Mouse (Mus musculus) ES-E14 (cell line): ENCODE measurements around the gene Cdc34b.

Experiments
- CHD2 ChIP-seq: IDR thresholded peaks from 2 replicates; pipeline ENCODE4 v1.6.1; 2014; ENCODE audit warnings: mild to moderate bottlenecking, low read depth, low read length, inconsistent platforms
- HCFC1 ChIP-seq: IDR thresholded peaks from 2 replicates; pipeline ENCODE4 v1.6.1; 2012; ENCODE audit warnings: low read length, inconsistent platforms, borderline replicate concordance; ENCODE audit not compliant: insufficient read depth
- MAFK ChIP-seq: IDR thresholded peaks from 2 replicates; pipeline ENCODE4 v1.6.1; 2014; ENCODE audit warnings: mild to moderate bottlenecking, low read depth, low read length, inconsistent platforms; ENCODE audit not compliant: insufficient read depth
- ZC3H11A ChIP-seq: IDR thresholded peaks from 2 replicates; pipeline ENCODE4 v1.6.1; 2012; ENCODE audit warnings: low read depth, mild to moderate bottlenecking, inconsistent platforms, low read length, borderline replicate concordance
- ZNF384 ChIP-seq: IDR thresholded peaks from 2 replicates; pipeline ENCODE4 v1.6.1; 2012; ENCODE audit warnings: low read depth, low read length, inconsistent platforms

DNA sequence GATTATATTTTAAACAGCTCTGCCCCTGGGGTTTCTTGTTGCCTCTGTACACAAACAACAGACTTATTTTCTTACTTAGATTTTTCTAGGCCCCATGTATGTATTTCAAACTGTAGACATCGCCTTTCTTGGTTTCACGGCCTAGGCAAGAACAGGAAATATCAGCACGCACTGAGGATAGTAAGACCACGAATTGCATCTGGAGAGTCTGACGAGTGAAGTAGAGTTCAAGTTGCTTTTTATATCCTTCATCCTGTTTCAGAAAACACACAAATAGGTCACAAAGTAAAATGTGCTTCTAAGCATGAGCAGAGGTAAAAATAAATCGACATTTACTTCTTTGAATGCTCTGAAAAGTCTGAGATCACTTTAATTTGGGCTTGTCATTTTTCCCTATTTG, 46.1 kb upstream of the Cdc34b start:
- TF ChIP-seq MAFK = no peak
- no peak for TF ChIP-seq HCFC1
- no peak for TF ChIP-seq ZNF384
- TF ChIP-seq ZC3H11A = no peak
- TF ChIP-seq CHD2 = no peak
